Comparison of ENCODE assay signal across 8 mouse cellular contexts in the genomic region with DNA sequence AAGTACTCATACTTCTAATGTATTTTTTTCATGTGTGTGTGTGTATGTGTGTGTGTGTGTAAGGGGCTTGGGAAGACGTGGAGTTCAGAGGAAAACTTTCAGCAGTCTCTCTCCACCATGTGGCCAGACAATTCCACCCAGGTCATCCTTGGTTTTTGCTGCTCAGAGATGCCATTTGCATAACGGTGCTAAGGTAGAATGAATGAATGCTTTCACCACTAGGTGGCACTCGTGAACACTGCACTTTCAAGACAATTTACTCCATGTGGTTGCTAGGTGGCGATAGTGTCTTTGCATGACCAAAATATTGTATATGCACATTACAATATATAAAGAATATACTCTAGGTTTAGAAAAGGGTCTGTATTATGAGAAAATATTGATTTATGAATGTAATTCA. TPM values are rescaled to one million over a fixed set of nuclear protein-coding genes. Genes with fewer than 3 reads are reported as not detected.
DNase-seq lines count a peak whose midpoint lies in the region; ATAC-seq lines count a peak whose summit lies in the region.

No protein-coding gene starts in this region.

- no peaks in the 10 kb centered on the region for H3K27me3 ChIP-seq in hindbrain, embryonic 12.5 days

- DNase-seq in heart, adult 8-10 months (ENCODE audit: low spot score): peak; percentile 71
- DNase-seq in heart, postnatal 25 days (ENCODE audit: low spot score): no peak
- peak; percentile 45 for DNase-seq in brain, embryonic 18.5 days (ENCODE audit: low read depth, low spot score)
- peak; percentile 13 for DNase-seq in fat pad, adult 2 months (ENCODE audit: extremely low read depth, low read depth, low spot score)
- DNase-seq in layer of hippocampus, postnatal 36 days: peak; percentile 9 to 34
- DNase-seq in right cerebral cortex, postnatal 25 days: peak; percentile 36

- peaks cover 12% of the 10 kb centered on the region for H3K36me3 ChIP-seq in hindbrain, embryonic 12.5 days

- no peak overlapping the region for H3K9ac ChIP-seq in hindbrain, embryonic 12.5 days

- no peaks in the 10 kb centered on the region for H3K4me1 ChIP-seq in hindbrain, embryonic 12.5 days

- peak; percentile 40; the same call in 1 of the 2 replicates for ATAC-seq in hindbrain, embryonic 12.5 days (ENCODE audit: low FRiP score)
- peak; percentile 100 for ATAC-seq in megakaryocyte, adult 5-6 weeks (ENCODE audit: poor library complexity, severe bottlenecking)

- no peak overlapping the region for H3K4me2 ChIP-seq in hindbrain, embryonic 12.5 days (replicated peaks)

- no peak overlapping the region for H3K27ac ChIP-seq in hindbrain, embryonic 12.5 days

- H3K9me3 ChIP-seq in hindbrain, embryonic 12.5 days (replicated peaks): no peaks in the 10 kb centered on the region

- intact Hi-C loops in heart, postnatal 25 days (cut with DNase I): loop anchor here (5.0 kb wide), 2 partner anchors 106 to 341 kb away; no protein-coding TSS in a partner anchor

- 19% methylated on average over 4 of the region's 4 CpGs for WGBS in hindbrain, embryonic 12.5 days

- H3K4me3 ChIP-seq in hindbrain, embryonic 12.5 days: no peak overlapping the region

RNA-seq across cellular contexts. Expression of a gene that starts 32.7 kb away (rescaled TPM):
- 100 to 1,000 TPM; 111 to 118 (median 114) TPM for total RNA-seq in heart, adult 8-10 months (2022)
- 100 to 1,000 TPM; 125 to 128 TPM for total RNA-seq in heart, postnatal 25 days (2021)
- polyA plus RNA-seq in hindbrain, embryonic 12.5 days (2016; fragmentation: Nextera tagmentation; extraction: Ambion mirVana): 136 and 153 TPM in 2 replicates
- total RNA-seq in layer of hippocampus, postnatal 36 days (2021): 100 to 1,000 TPM; 101 to 103 TPM
- total RNA-seq in megakaryocyte, adult 5-6 weeks (2015): 150 and 163 TPM in 2 replicates
- 174 and 188 TPM in 2 replicates for total RNA-seq in megakaryocyte, adult 5-6 weeks (2017)

RNA-seq across cellular contexts. Expression of a gene that starts 35.7 kb away (rescaled TPM):
- 1 to 10 TPM; 5.1 to 7.4 (median 6.4) TPM for total RNA-seq in heart, adult 8-10 months (2022)
- 1 to 10 TPM; 5.5 to 7.6 TPM for total RNA-seq in heart, postnatal 25 days (2021)
- polyA plus RNA-seq in hindbrain, embryonic 12.5 days (2016; fragmentation: Nextera tagmentation; extraction: Ambion mirVana): 26.3 and 28.7 TPM in 2 replicates
- 10 to 100 TPM; 15.1 to 16.8 TPM for total RNA-seq in layer of hippocampus, postnatal 36 days (2021)
- total RNA-seq in megakaryocyte, adult 5-6 weeks (2015): 51.8 and 52.0 TPM in 2 replicates
- total RNA-seq in megakaryocyte, adult 5-6 weeks (2017): 54.8 and 77.0 TPM in 2 replicates

RNA-seq across cellular contexts. Expression of a gene that starts 50.6 kb away (rescaled TPM):
- total RNA-seq in heart, adult 8-10 months (2022): not detected
- total RNA-seq in heart, postnatal 25 days (2021): not detected
- not detected in 2 replicates for polyA plus RNA-seq in hindbrain, embryonic 12.5 days (2016; fragmentation: Nextera tagmentation; extraction: Ambion mirVana)
- not detected for total RNA-seq in layer of hippocampus, postnatal 36 days (2021)
- not detected in 2 replicates for total RNA-seq in megakaryocyte, adult 5-6 weeks (2015)
- total RNA-seq in megakaryocyte, adult 5-6 weeks (2017): not detected in 2 replicates

RNA-seq across cellular contexts. Expression of a gene that starts 57.3 kb away (rescaled TPM):
- total RNA-seq in heart, adult 8-10 months (2022): not detected
- total RNA-seq in heart, postnatal 25 days (2021): not detected
- not detected in 2 replicates for polyA plus RNA-seq in hindbrain, embryonic 12.5 days (2016; fragmentation: Nextera tagmentation; extraction: Ambion mirVana)
- total RNA-seq in layer of hippocampus, postnatal 36 days (2021): not detected
- total RNA-seq in megakaryocyte, adult 5-6 weeks (2015): not detected in 2 replicates
- total RNA-seq in megakaryocyte, adult 5-6 weeks (2017): not detected in 2 replicates
